Mouse (Mus musculus) stomach, postnatal 0 days (tissue): ENCODE results near the gene Ptpn14.

Experiments used
- CTCF ChIP-seq: IDR thresholded peaks from 2 replicates; pipeline ENCODE4 v1.5.1; 2016; ENCODE audit warnings: antibody characterized with exemption, low read depth, mild to moderate bottlenecking, moderate library complexity
- EP300 ChIP-seq: optimal IDR thresholded peaks from 2 replicates; pipeline ENCODE3; 2016; ENCODE audit warnings: antibody characterized with exemption

DNA sequence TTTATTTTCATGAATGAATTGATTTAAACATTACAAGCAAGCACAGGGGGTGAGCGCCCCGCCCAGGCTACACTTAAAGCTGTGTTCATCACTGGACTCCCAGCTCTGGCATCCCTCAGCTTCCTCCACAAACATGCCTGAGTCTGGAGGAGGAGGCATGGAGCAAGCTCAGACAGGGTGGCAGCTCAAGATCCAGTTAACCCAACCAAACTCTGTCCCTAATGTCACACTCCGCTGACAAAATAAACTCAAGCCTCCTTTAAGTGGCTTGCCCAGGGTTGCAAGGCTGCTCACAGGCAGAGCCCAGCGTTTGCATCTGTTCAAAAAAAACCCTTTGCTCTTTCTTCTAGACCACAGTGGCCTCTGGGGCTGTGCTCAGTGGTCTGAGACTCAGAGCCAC lies 1.9 kb upstream of the Ptpn14 start:
- no peak for TF ChIP-seq CTCF
- no peak for TF ChIP-seq EP300
